Mouse (Mus musculus) C2C12 (cell line): ENCODE data around the gene Tmem233.

ENCODE experiments used
- CEBPB ChIP-seq: IDR thresholded peaks from one replicate; pipeline ENCODE4 v1.6.1; 2011; ENCODE audit warnings: low read depth, mild to moderate bottlenecking, control low read depth, moderate library complexity
- CTCF ChIP-seq: IDR thresholded peaks from one replicate; pipeline ENCODE4 v1.5.1; 2011; ENCODE audit not compliant: control insufficient read depth, insufficient read depth, insufficient read length
- MAX ChIP-seq: IDR thresholded peaks from one replicate; pipeline ENCODE4 v1.6.1; 2011; ENCODE audit warnings: mild to moderate bottlenecking, control low read depth
- MYOG ChIP-seq: IDR thresholded peaks from one replicate; pipeline ENCODE4 v1.6.1; 2011; ENCODE audit not compliant: control insufficient read depth, insufficient read length; ENCODE audit errors: extremely low read depth
- USF1 ChIP-seq: IDR thresholded peaks from one replicate; pipeline ENCODE4 v1.6.1; 2011; ENCODE audit warnings: low read depth, mild to moderate bottlenecking, control low read depth, moderate library complexity

- no peak for TF ChIP-seq CTCF
- no peak for TF ChIP-seq MYOG
- TF ChIP-seq USF1, result no peak
- no peak for TF ChIP-seq MAX
- TF ChIP-seq CEBPB, result no peak
Measured at GRCm38 (mm10) chr5:115994101-115994500, 88.9 kb downstream of the Tmem233 start.
